Mouse (Mus musculus) olfactory bulb, adult 2 months (tissue): ENCODE data around the gene Parg. TPM values are rescaled to one million over a fixed set of nuclear protein-coding genes. Genes with fewer than 3 reads are reported as not detected.

Experiments
- H3K27ac ChIP-seq: fragments of 200-500 bp; 2 replicates; pipeline ENCODE4 v1.5.1; 2012; ENCODE audit warnings: low read depth, low read length; ENCODE audit not compliant: insufficient read depth
- H3K4me1 ChIP-seq: fragments of 200-500 bp; 2 replicates; pipeline ENCODE4 v1.6.1; 2012; ENCODE audit warnings: low read length; ENCODE audit not compliant: control insufficient read depth, insufficient read depth
- H3K4me3 ChIP-seq: fragments of 200-500 bp; 2 replicates; pipeline ENCODE4 v1.5.1; 2012; ENCODE audit warnings: mild to moderate bottlenecking, low read depth, low read length, moderate library complexity; ENCODE audit not compliant: insufficient read depth
- CTCF ChIP-seq: fragments of 200-500 bp; IDR thresholded peaks from 2 replicates; pipeline ENCODE4 v1.5.1; 2012; ENCODE audit warnings: low read depth, mild to moderate bottlenecking, low read length, moderate library complexity; ENCODE audit not compliant: insufficient read depth
- POLR2A ChIP-seq: fragments of 200-500 bp; IDR thresholded peaks from 2 replicates; pipeline ENCODE4 v1.6.1; 2012; ENCODE audit warnings: mild to moderate bottlenecking, low read depth, low read length, moderate library complexity; ENCODE audit not compliant: insufficient read depth
- WGBS: fragments of 180-500 bp; shearing (Covaris S2); methylation state at CpG from one replicate; pipeline ENCODE4 v1.1.7; 2018; 5-methylcytosine and 5-hydroxymethylcytosine counted together
- polyA plus RNA-seq: library from polyadenylated mRNA; stranded (reverse); fragments of >200 nt; gene quantifications from 2 replicates; pipeline ENCODE4 v1.2.4, GENCODE M21; 2012; ENCODE audit warnings: low replicate concordance; ENCODE audit not compliant: missing spikeins, insufficient read depth, insufficient read length

Parg gene
- polyA plus RNA-seq, 1 experiment: not detected

DNA sequence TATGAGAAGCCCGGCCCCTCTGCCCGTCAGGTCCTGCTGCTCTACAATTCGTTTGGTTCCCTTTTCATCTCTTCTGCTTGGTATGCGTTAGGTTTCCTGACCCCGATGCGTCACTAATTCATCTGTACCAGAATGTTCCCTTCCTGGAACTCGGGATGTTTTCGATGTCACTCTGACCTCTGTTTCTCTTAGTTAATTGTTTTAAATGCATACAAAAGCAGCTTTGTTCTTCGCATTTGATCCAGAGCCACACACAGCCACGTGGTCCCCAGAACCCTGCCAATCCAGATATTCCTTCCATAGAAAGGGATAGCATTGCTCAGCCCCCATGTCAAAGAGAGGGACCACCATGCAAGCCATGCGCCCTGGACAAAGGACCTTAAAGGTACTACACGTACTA lies 99.9 kb downstream of the Parg start:
- Histone ChIP-seq H3K4me1 (no peaks in the 10 kb centered on the region; the same call in 1 of the 2 replicates), H3K4me3 (no peak overlapping the region), H3K27ac (peak overlapping the region; percentile 28; the same call in 1 of the 2 replicates)
- WGBS: 42% methylated on average over 12 of the region's 12 CpGs
- TF ChIP-seq CTCF (no peak), POLR2A (no peak)

DNA sequence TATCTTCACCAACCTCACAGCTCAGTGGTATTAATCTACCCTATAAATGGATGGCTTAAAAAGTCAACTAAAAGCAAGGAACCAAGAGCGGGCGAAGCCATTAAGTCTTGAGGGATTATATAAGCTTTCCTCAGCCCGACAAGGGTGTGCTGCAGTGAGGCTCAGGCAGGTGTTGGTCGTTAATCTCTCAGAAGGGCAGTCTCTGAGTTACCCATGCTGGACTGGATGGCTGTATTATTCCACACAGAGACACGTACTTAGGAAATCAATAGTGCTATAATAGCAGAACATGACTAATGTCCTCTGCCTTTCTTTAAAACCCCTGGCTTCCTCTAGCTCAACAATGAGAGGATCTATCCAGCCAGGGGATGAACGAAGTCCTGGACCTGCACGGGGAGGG lies 100.7 kb downstream of the Parg start:
- 87% methylated on average over 7 of the region's 7 CpGs for WGBS

DNA sequence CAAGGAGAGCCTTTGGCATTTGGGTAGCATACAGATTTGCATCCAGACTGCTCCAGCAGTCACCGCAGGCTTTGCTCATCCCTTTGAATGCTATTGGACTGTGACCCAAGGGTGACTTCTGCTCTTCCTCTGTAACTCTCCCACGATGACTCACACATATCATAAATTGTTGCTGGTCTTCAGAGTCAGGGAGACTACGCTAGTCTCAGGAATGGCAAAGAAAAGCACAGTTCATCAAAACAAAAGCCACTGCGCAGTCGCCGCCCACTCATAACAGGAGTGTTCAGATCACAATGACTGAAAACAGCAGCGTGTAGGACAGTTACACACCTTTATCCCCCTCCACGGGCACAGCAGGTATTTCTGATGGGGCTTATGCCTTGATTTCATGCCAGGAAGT lies 103.2 kb downstream of the Parg start:
- Histone ChIP-seq H3K4me1 (no peaks in the 10 kb centered on the region; the same call in 1 of the 2 replicates), H3K27ac (no peak overlapping the region), H3K4me3 (no peak overlapping the region)
- TF ChIP-seq POLR2A: no peak
- no peak for TF ChIP-seq CTCF
- WGBS: 87% methylated on average over 8 of the region's 8 CpGs

More for the DNA sequence above, 100.7 kb downstream of the Parg start:
- Histone ChIP-seq H3K4me1 (no peaks in the 10 kb centered on the region; the same call in 1 of the 2 replicates), H3K27ac (peak overlapping the region; percentile 28), H3K4me3 (no peak overlapping the region)
- TF ChIP-seq CTCF (no peak), POLR2A (no peak)

DNA sequence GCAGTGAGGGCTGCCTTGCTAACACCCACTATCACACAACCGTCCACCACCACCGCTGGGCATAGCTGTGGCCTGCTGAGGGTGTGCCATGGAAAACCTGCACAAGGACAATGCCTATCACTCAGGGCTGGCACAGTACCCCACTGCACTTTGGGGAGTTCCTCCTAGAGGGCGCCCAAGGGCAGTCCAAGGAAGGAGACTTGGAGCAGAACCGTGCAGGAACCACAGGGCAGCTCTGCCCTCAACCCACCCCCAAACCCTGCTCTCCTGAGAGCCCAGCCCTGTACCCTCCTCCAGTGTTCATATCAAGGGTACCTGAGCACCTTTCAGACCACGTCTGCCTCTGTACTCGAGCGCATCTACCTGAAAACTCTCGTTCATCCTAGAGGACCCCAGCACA lies 108.1 kb downstream of the Parg start:
- TF ChIP-seq POLR2A: no peak
- peak; percentile 41; the same call in 1 of the 2 replicates for TF ChIP-seq CTCF
- Histone ChIP-seq H3K4me3 (no peak overlapping the region), H3K4me1 (no peaks in the 10 kb centered on the region), H3K27ac (no peak overlapping the region)
- 43% methylated on average over 8 of the region's 8 CpGs for WGBS

DNA sequence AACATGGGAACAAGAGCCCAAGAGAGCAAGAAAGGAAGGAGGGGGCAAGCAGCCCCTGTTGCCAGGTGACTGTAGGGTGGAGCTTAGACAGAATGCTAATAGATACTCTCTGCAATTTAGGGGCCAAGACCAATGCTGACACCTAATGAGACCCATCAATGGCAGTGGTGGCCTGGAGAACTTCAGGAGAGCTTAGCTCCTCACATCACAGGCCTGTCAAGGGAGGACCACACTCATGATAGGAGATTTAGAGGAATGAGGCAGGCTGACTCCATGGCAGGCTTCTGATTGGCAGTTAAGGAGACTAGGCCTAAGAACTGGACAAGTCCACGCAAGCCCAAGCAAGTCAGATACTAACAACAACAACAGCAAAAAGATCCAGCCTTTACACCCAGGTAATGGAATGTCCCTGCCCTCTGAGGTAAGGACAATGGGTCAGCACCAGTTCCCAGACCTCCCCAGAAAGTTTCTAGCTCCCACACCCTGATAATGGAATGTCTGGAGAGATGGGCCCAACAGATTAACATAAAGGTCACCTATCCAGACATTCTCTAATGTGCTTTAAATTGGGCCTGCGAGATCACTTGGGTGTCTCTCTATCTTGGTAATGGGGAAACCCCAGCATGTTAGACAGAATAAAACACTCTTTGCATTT lies 109.8 kb downstream of the Parg start:
- no peak overlapping the region for H3K27ac ChIP-seq
- 98% methylated on average over 2 of the region's 2 CpGs for WGBS
- H3K4me3 ChIP-seq: no peak overlapping the region
- no peak for TF ChIP-seq POLR2A
- no peak for TF ChIP-seq CTCF
- no peaks in the 10 kb centered on the region for H3K4me1 ChIP-seq

DNA sequence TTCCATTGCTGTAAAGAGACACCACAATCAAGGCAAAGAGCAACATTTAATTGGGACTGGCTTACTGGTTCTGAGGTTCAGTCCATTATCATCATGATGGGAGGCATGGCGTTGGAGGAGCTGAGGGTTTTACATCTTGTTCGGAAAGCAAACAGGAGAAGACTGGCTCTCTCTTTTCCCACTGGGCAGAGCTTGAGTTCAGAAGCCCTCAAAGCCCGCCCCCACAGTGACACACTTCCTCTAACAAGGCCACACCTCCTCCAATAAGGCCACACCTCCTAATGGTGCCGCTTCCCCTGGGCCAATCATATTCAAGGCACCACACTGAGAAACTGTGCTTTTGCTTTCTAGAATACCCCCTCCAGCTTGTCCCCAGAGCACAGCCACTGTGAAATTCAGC lies 116.1 kb downstream of the Parg start:
- 31% methylated on average over 4 of the region's 4 CpGs for WGBS
- TF ChIP-seq POLR2A: no peak
- H3K27ac ChIP-seq: no peak overlapping the region
- no peak overlapping the region for H3K4me3 ChIP-seq
- peaks cover 4% of the 10 kb centered on the region; the same call in 1 of the 2 replicates for H3K4me1 ChIP-seq

DNA sequence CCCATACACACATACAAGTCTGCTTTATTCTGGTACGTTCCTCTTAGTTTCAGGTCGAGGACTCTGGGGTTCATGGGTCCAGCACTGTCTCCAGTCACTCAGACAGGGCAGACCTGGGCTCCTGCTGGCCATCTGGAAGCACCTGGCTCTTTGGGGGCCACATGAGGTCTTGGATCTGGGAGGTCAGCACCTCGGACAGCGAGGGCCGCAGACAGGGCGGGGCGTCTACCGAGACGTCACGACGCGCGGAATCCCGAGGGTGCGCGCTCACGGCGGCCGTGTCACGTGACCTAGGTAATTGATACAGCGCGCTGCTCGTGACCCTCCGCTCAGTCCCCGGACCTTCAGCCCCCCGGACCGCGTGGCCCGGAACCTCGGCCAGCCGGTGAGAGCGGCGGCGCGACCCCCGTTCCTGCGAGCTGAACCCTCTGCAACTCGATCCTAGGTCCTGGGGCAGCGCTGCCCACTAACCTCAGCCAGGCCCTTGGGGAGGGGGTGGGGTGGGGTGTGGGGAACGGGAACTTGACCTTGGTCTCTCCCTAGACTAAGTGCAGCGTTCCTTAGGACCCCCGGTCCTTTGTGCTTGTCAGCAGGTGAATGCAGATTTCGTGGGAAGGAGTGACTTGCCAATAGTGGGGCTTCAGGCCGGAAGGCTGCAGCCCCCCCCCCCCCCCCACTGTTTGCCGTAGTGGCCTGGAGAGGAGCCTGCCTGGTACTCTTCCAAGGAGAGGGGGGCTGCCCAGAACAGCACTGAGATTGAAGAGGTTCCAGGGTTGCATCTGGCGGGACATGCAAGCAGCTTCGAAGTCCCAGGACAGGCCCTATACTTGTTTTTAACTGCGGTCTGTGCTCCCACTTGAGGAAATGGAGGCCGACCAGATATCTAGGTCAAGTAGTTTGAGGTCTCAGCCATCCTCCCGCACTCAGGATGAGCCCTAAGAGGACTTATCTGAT lies 120.3 kb downstream of the Parg start, which contains the start of gene Ogdhl:
Gene Ogdhl (plus strand): TSS at position 288 of the 954 bp plus-strand sequence.
- 3% methylated on average over 50 of the region's 50 CpGs for WGBS
- peak; percentile 40; the same call in 1 of the 2 replicates for TF ChIP-seq POLR2A
- TF ChIP-seq CTCF: no peak
- H3K27ac ChIP-seq: no peak within 1 kb of the TSS
- H3K4me3 ChIP-seq: peak within 1 kb of the TSS; percentile 65
- peaks cover 19% of the 10 kb centered on the region for H3K4me1 ChIP-seq

DNA sequence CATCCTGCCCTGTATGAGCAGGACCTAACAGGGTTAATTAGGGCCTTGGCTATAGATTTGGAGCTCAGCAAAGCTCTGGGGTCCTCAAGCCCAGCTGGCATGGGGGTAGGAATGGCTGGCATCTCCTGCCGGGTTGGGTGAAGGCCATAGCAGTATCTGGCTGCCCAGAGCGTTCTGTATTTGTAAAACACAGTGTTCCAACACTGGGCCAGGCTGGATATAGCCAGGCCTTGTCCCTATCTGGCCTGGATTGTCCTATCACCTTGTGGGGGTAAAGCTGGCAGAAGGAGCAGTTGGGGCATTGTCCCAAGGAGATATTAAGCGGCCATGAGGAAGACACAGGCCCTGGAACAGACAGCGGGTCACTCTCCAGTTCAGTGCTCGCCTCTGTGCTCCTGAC lies 121.5 kb downstream of the Parg start:
- Histone ChIP-seq H3K4me1 (peaks cover 19% of the 10 kb centered on the region), H3K27ac (no peak overlapping the region), H3K4me3 (no peak overlapping the region)
- no peak for TF ChIP-seq CTCF
- TF ChIP-seq POLR2A: no peak
- WGBS: 88% methylated on average over 5 of the region's 5 CpGs

DNA sequence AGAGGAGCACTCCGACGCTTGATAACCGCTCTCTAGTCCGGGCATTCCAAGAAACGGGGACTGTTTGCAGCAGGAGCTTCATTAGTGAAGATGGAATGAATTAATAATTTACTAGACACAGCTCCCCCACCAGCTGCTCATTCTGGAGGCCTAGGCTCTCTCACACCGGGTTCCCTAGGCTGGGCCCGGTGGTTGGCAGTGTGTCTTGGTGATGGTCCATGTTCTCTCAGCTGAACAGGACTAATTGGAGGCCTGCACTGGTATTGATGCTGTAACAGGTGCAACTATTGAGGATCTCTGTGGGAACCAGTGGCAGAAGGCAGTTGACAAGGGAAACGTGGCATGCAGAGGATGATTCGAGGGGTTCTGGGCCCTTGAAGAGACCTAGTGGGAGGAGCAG lies 125.6 kb downstream of the Parg start:
- TF ChIP-seq CTCF (no peak), POLR2A (no peak)
- Histone ChIP-seq H3K4me1 (peaks cover 18% of the 10 kb centered on the region), H3K27ac (no peak overlapping the region), H3K4me3 (no peak overlapping the region)
- WGBS: 78% methylated on average over 9 of the region's 9 CpGs
